Mouse (Mus musculus) lung, adult 2 months (tissue): ENCODE data around the gene Edaradd.

Experiments
- CTCF ChIP-seq: fragments of 200-500 bp; IDR thresholded peaks from 2 replicates; pipeline ENCODE4 v1.5.1; 2011; ENCODE audit warnings: mild to moderate bottlenecking, low read length, control low read depth; ENCODE audit not compliant: insufficient read depth
- POLR2A ChIP-seq: fragments of 200-500 bp; IDR thresholded peaks from 2 replicates; pipeline ENCODE4 v1.6.1; 2011; ENCODE audit warnings: low read depth, mild to moderate bottlenecking, control low read depth, low read length, borderline replicate concordance; ENCODE audit errors: extremely low read depth

- TF ChIP-seq CTCF (no peak), POLR2A (no peak)
These were observed 78.1 kb downstream of the Edaradd start for GRCm38 (mm10) chr13:12442008-12442587.
